Mouse (Mus musculus) ES-E14 (cell line): ENCODE measurements at regions not wholly inside any gene's neighbourhood (a gene's known extent, or its start where the extent isn't known, plus 50 kb on each side); places are given as distances from the start of the nearest gene placed in this dataset.

Experiments
- DNase-seq: peaks from one replicate; pipeline ENCODE4 v3.0.0-alpha.2; 2013; ENCODE audit warnings: low read depth, low spot score
- H3K27ac ChIP-seq: 2 replicates; pipeline ENCODE4 v1.5.1; 2012; ENCODE audit warnings: low read depth, mild to moderate bottlenecking, low read length, moderate library complexity, mixed read lengths; ENCODE audit not compliant: poor library complexity, insufficient read depth, severe bottlenecking
- H3K36me3 ChIP-seq: 2 replicates; pipeline ENCODE4 v1.6.1; 2012; ENCODE audit warnings: mild to moderate bottlenecking, low read length, moderate library complexity, mixed read lengths; ENCODE audit not compliant: control insufficient read depth, poor library complexity, insufficient read depth, severe bottlenecking
- H3K4me1 ChIP-seq, 2 experiments: fragments of 150-350 bp in 1 of 2; sonication (generic) in 1 of 2; 2 replicates each; pipeline ENCODE4 v1.6.1; 2012; ENCODE audit warnings: low read length in 2 of 2, mild to moderate bottlenecking in 1 of 2, mixed read lengths in 1 of 2; ENCODE audit not compliant: control insufficient read depth in 2 of 2, insufficient read depth in 2 of 2, poor library complexity in 1 of 2
- H3K4me3 ChIP-seq, 2 experiments: fragments of 150-350 bp in 1 of 2; sonication (generic) in 1 of 2; 2 replicates each; pipeline ENCODE4 v1.5.1; 2012; ENCODE audit warnings: low read length in 2 of 2, low read depth in 1 of 2, mild to moderate bottlenecking in 1 of 2, mixed read lengths in 1 of 2; ENCODE audit not compliant: insufficient read depth in 1 of 2, poor library complexity in 1 of 2, severe bottlenecking in 1 of 2
- H3K9ac ChIP-seq: 2 replicates; pipeline ENCODE4 v1.6.1; 2012; ENCODE audit warnings: low read depth, mild to moderate bottlenecking, low read length, mixed read lengths; ENCODE audit not compliant: poor library complexity, insufficient read depth, severe bottlenecking
- H3K9me3 ChIP-seq: fragments of 150-350 bp; sonication (generic); 2 replicates; pipeline ENCODE4 v1.6.1; 2012; ENCODE audit warnings: low read depth, mild to moderate bottlenecking, low read length; ENCODE audit not compliant: control insufficient read depth, insufficient read depth
- CHD2 ChIP-seq: IDR thresholded peaks from 2 replicates; pipeline ENCODE4 v1.6.1; 2014; ENCODE audit warnings: mild to moderate bottlenecking, low read depth, low read length, inconsistent platforms
- HCFC1 ChIP-seq: IDR thresholded peaks from 2 replicates; pipeline ENCODE4 v1.6.1; 2012; ENCODE audit warnings: low read length, inconsistent platforms, borderline replicate concordance; ENCODE audit not compliant: insufficient read depth
- MAFK ChIP-seq: IDR thresholded peaks from 2 replicates; pipeline ENCODE4 v1.6.1; 2014; ENCODE audit warnings: mild to moderate bottlenecking, low read depth, low read length, inconsistent platforms; ENCODE audit not compliant: insufficient read depth
- ZC3H11A ChIP-seq: IDR thresholded peaks from 2 replicates; pipeline ENCODE4 v1.6.1; 2012; ENCODE audit warnings: low read depth, mild to moderate bottlenecking, inconsistent platforms, low read length, borderline replicate concordance
- ZNF384 ChIP-seq: IDR thresholded peaks from 2 replicates; pipeline ENCODE4 v1.6.1; 2012; ENCODE audit warnings: low read depth, low read length, inconsistent platforms
- in situ Hi-C, 2 experiments: fragments of 600-800 bp; cut with MboI; formaldehyde crosslinking; loops; one replicate each; pipeline ENCODE4 v1.15.1; 2025; ENCODE audit warnings: low sequenced_read_pairs in 2 of 2, inconsistent platforms in 1 of 2; ENCODE audit not compliant: unreplicated experiment in 2 of 2

DNA sequence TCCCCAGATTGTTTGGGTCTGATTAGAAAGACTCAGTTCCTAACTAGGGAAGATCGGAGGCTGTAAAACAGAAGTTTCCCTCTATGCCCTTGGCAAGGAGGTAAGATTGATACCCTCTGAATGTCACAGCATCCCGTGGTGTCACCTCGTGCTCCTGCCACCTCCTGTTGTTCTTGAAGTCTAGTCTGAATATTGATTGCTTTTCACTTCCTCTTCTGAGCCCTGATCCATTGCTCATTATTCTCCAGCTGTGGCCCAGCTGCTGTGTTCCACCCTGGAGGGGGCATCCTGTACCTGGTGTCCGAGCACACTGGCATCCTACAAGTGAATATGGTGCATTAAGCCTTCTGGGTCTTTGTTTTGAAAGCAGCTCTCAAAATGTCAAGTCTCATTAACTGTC, 156.6 kb upstream of the Mctp2 start:
- Histone ChIP-seq H3K9me3 (no peaks in the 10 kb centered on the region), H3K9ac (no peak overlapping the region), H3K27ac (no peak overlapping the region), H3K4me1 (no peaks in the 10 kb centered on the region), H3K4me3 (no peak overlapping the region), H3K36me3 (no peaks in the 10 kb centered on the region)
- DNase-seq, result no peak
- TF ChIP-seq MAFK (no peak), HCFC1 (no peak), ZC3H11A (no peak), CHD2 (no peak), ZNF384 (no peak)
- in situ Hi-C loops, result no loop called here

DNA sequence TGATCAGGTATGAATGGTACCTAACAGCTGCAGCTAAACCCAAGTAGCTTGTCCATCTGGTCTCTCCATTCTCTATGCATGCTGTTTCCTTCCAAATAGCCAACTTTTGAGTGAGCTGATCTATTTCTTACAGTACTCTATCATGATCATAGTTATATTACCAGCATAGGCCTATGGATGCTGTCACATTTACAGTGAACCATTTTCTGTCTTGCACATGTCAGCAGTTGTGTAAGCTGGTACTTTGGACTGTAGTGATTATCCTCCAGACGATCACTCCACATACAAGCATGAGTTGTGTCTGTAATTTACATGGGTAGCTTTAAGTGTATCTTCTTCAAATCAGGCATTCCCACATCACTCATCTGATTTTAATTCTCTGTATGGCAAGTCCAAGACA, 158.2 kb upstream of the Mctp2 start:
- no peaks in the 10 kb centered on the region for H3K9me3 ChIP-seq
- no peak for DNase-seq
- no peak overlapping the region for H3K27ac ChIP-seq
- no peaks in the 10 kb centered on the region for H3K36me3 ChIP-seq
- H3K4me1 ChIP-seq, result no peaks in the 10 kb centered on the region
- H3K9ac ChIP-seq, result no peak overlapping the region
- no peak for TF ChIP-seq ZC3H11A
- no peak for TF ChIP-seq MAFK
- TF ChIP-seq ZNF384, result no peak
- no peak for TF ChIP-seq HCFC1
- no peak for TF ChIP-seq CHD2
- no peak overlapping the region for H3K4me3 ChIP-seq
- in situ Hi-C loops, result no loop called here

DNA sequence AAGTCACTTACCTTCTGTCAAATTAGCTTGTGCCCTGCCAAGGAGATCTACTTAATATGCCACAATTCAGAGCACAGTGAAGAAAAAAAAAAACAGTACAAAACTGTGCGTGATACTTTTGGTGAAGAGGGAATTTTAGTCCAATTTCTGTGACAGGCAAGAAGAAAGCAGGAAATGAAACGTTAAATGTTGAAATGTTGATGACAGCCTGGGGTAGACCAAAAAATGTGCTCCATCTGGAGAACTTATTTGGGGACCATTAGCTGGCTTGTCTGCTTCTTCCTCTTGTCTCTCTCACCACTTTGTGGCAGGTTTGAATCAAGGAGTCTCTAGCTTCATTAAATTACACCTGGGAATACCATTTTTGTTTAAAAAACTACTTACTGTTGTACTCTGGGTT, 163.3 kb upstream of the Mctp2 start:
- no peaks in the 10 kb centered on the region for H3K36me3 ChIP-seq
- no peak for TF ChIP-seq HCFC1
- TF ChIP-seq ZC3H11A, result no peak
- TF ChIP-seq MAFK, result no peak
- TF ChIP-seq ZNF384, result no peak
- no peak for TF ChIP-seq CHD2
- no peak overlapping the region for H3K4me3 ChIP-seq
- in situ Hi-C loops, result no loop called here
- no peaks in the 10 kb centered on the region for H3K4me1 ChIP-seq
- H3K9me3 ChIP-seq, result no peaks in the 10 kb centered on the region
- no peak overlapping the region for H3K27ac ChIP-seq
- DNase-seq, result no peak
- H3K9ac ChIP-seq, result no peak overlapping the region

DNA sequence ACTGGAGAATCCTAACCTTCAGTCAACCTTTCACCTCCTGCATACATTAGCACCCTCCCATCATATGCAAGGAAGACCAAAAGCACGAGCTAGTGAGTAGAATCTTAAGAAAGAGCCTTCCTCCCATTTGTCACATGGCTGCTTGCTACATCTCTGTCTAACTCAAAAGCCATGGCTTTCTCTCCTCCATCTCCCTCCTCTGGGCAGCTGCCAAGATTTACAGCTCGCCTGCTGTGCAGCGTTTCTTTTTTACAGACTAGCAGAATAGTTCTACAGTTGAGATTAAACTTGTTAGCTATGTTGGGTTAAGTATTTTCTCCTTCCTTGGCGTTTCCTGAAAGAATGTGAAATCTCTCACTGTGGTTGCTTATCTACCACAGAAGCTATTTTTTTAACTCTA, 168.3 kb upstream of the Mctp2 start:
- no peak for DNase-seq
- Histone ChIP-seq H3K9ac (no peak overlapping the region), H3K36me3 (no peaks in the 10 kb centered on the region), H3K9me3 (no peaks in the 10 kb centered on the region), H3K4me3 (no peak overlapping the region), H3K4me1 (no peaks in the 10 kb centered on the region), H3K27ac (no peak overlapping the region)
- TF ChIP-seq CHD2 (no peak), ZNF384 (no peak)
- in situ Hi-C loops, result no loop called here

DNA sequence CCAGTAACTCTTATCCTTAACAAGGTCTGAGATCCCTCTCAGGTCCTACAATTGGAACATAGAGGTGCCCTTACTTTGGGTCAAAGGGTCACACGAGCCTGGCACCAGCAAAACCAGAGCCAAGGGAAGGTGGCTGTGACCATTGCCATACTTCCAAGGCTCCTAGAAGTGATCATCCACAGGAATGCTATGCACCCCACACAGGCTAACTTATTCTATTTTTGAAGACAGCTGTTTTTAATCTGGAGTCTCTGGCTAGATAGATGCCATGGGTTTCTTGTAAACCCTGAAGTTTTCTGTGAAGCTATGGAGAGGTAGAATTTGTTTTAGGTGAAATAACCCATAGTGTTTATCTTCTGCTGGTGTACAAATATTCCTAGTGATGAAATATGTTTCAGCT, 172.5 kb upstream of the Mctp2 start:
- TF ChIP-seq HCFC1 (no peak), MAFK (no peak), ZNF384 (no peak), ZC3H11A (no peak), CHD2 (no peak)
- no peak overlapping the region for H3K27ac ChIP-seq
- H3K4me3 ChIP-seq, result no peak overlapping the region
- DNase-seq, result no peak
- in situ Hi-C loops, result no loop called here
- H3K9me3 ChIP-seq, result no peaks in the 10 kb centered on the region
- no peaks in the 10 kb centered on the region for H3K4me1 ChIP-seq
- H3K9ac ChIP-seq, result no peak overlapping the region
- H3K36me3 ChIP-seq, result no peaks in the 10 kb centered on the region
